Mouse (Mus musculus): Measurements from ENCODE around the gene Gramd4. TPM values are rescaled to one million over a fixed set of nuclear protein-coding genes. Genes with fewer than 3 reads are reported as not detected.

The Gramd4 gene
- polyA plus RNA-seq, 1 experiment = 18.0 TPM

- no peak for TF ChIP-seq CTCF (IDR thresholded peaks at IDR 0.05; ENCODE audit: borderline replicate concordance, insufficient read depth, low read length)
- TF ChIP-seq POLR2A (IDR thresholded peaks at IDR 0.05; ENCODE audit: low read depth, low read length) = no peak
- H3K27ac ChIP-seq (ENCODE audit: insufficient read depth, low read length) = no peak overlapping the region
- peaks cover 13% of the 10 kb centered on the region for H3K4me1 ChIP-seq (ENCODE audit: control insufficient read depth, insufficient read depth, low read length)
- no peak overlapping the region for H3K4me3 ChIP-seq (ENCODE audit: insufficient read depth, low read length)
These were observed 50.5 kb downstream of the Gramd4 start for GRCm38 (mm10) chr15:86107831-86108471.

DNA sequence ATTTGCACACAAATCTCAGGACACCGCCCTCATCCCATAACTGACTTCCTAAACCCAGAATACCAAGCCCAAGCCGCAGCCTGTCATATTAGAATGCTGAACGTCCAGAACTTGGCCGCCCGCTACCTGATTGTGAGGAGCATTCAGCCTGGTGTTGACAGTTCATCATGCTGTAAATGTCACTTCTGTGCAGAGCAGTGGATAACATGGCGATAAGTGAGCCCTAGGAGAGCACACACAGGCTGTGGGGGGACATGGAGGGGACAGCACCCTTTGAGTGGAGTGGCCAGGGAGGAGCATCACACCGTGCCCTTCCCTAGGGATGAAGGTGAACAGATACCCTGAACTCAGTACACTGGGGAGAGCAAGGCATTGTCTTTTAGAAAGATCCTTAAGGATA is 51.8 kb downstream of the Gramd4 start:
- no peak overlapping the region for H3K4me3 ChIP-seq (ENCODE audit: insufficient read depth, low read length)
- TF ChIP-seq CTCF (IDR thresholded peaks at IDR 0.05; ENCODE audit: borderline replicate concordance, insufficient read depth, low read length) (no peak), POLR2A (IDR thresholded peaks at IDR 0.05; ENCODE audit: low read depth, low read length) (no peak)
- H3K4me1 ChIP-seq (ENCODE audit: control insufficient read depth, insufficient read depth, low read length) = peaks cover 17% of the 10 kb centered on the region
- H3K27ac ChIP-seq (ENCODE audit: insufficient read depth, low read length) = no peak overlapping the region

DNA sequence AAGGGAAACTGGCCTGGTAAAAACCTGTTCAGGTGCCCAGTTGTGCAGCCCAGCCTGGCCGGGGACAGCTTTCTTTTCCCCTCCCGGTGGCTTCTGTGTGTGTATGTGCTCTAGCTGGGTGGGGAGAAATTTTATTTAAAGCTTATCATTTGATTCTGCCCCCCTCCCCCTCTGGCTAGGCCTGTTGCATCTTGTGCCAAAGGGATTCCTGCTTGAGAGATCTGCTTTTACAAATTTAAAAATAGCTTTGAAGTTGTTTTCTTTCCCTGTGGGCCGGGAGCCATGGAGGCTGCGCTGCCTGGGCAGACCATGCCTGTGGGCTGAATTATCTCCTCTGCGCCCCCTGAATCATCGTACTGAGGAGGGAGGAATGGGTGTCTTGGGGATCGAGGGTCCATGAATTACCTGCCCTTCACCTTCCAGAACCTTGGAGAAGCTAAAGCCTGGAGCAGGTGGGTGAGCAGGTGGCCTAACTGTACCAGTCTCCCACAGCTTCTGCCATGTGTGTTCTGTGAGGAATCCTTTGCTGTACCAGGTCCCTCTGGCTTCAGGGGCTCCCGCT is 52.2 kb downstream of the Gramd4 start:
- Histone ChIP-seq H3K27ac (ENCODE audit: insufficient read depth, low read length) (no peak overlapping the region), H3K4me3 (ENCODE audit: insufficient read depth, low read length) (no peak overlapping the region), H3K4me1 (ENCODE audit: control insufficient read depth, insufficient read depth, low read length) (peaks cover 17% of the 10 kb centered on the region)
- TF ChIP-seq POLR2A (IDR thresholded peaks at IDR 0.05; ENCODE audit: low read depth, low read length) (no peak), CTCF (IDR thresholded peaks at IDR 0.05; ENCODE audit: borderline replicate concordance, insufficient read depth, low read length) (no peak)

- H3K4me1 ChIP-seq (ENCODE audit: control insufficient read depth, insufficient read depth, low read length) = peaks cover 17% of the 10 kb centered on the region
- TF ChIP-seq CTCF (IDR thresholded peaks at IDR 0.05; ENCODE audit: borderline replicate concordance, insufficient read depth, low read length) (no peak), POLR2A (IDR thresholded peaks at IDR 0.05; ENCODE audit: low read depth, low read length) (no peak)
- H3K27ac ChIP-seq (ENCODE audit: insufficient read depth, low read length) = no peak overlapping the region
- H3K4me3 ChIP-seq (ENCODE audit: insufficient read depth, low read length) = no peak overlapping the region
These were observed 53.0 kb downstream of the Gramd4 start for GRCm38 (mm10) chr15:86110361-86111103.

GRCm38 (mm10) chr15:86112707-86113341 is 55.3 kb downstream of the Gramd4 start:
- TF ChIP-seq CTCF (IDR thresholded peaks at IDR 0.05; ENCODE audit: borderline replicate concordance, insufficient read depth, low read length) (no peak), POLR2A (IDR thresholded peaks at IDR 0.05; ENCODE audit: low read depth, low read length) (no peak)
- Histone ChIP-seq H3K27ac (ENCODE audit: insufficient read depth, low read length) (peak overlapping the region; percentile 62), H3K4me3 (ENCODE audit: insufficient read depth, low read length) (no peak overlapping the region), H3K4me1 (ENCODE audit: control insufficient read depth, insufficient read depth, low read length) (peaks cover 17% of the 10 kb centered on the region)

DNA sequence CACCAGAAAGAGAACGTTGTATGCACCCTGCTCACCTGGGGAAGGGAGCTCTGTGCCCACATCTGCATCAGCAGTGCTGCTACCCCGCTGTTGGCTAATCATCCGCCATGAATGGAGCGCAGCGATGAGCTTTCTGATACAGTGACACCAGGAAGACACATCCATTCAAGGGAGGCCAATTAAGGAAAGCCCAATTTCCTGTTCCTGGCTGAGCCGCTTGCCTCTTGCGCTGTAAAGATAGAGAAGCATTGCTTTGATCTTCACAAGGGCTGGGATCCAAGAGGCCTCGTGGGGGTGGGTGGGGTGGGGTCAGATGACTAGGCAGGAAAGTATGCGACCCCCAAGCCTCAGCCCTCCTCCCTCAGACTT is 55.8 kb downstream of the Gramd4 start:
- TF ChIP-seq POLR2A (IDR thresholded peaks at IDR 0.05; ENCODE audit: low read depth, low read length) (no peak), CTCF (IDR thresholded peaks at IDR 0.05; ENCODE audit: borderline replicate concordance, insufficient read depth, low read length) (no peak)
- H3K4me3 ChIP-seq (ENCODE audit: insufficient read depth, low read length) = no peak overlapping the region
- H3K4me1 ChIP-seq (ENCODE audit: control insufficient read depth, insufficient read depth, low read length) = peaks cover 17% of the 10 kb centered on the region
- H3K27ac ChIP-seq (ENCODE audit: insufficient read depth, low read length) = 0 out of 2 replicates have a peak overlapping the region, but pooled peaks have one; percentile 5

GRCm38 (mm10) chr15:86116421-86116820 is 58.9 kb downstream of the Gramd4 start:
- no peak for TF ChIP-seq POLR2A (IDR thresholded peaks at IDR 0.05; ENCODE audit: low read depth, low read length)
- no peak for TF ChIP-seq CTCF (IDR thresholded peaks at IDR 0.05; ENCODE audit: borderline replicate concordance, insufficient read depth, low read length)
- peaks cover 11% of the 10 kb centered on the region for H3K4me1 ChIP-seq (ENCODE audit: control insufficient read depth, insufficient read depth, low read length)
- no peak overlapping the region for H3K4me3 ChIP-seq (ENCODE audit: insufficient read depth, low read length)
- no peak overlapping the region for H3K27ac ChIP-seq (ENCODE audit: insufficient read depth, low read length)

- TF ChIP-seq POLR2A (IDR thresholded peaks at IDR 0.05; ENCODE audit: low read depth, low read length) (no peak), CTCF (IDR thresholded peaks at IDR 0.05; ENCODE audit: borderline replicate concordance, insufficient read depth, low read length) (no peak)
- Histone ChIP-seq H3K4me1 (ENCODE audit: control insufficient read depth, insufficient read depth, low read length) (peaks cover 10% of the 10 kb centered on the region), H3K4me3 (ENCODE audit: insufficient read depth, low read length) (no peak overlapping the region), H3K27ac (ENCODE audit: insufficient read depth, low read length) (no peak overlapping the region)
These were observed 59.9 kb downstream of the Gramd4 start for GRCm38 (mm10) chr15:86117115-86118100.

GRCm38 (mm10) chr15:86119186-86119585 is 61.7 kb downstream of the Gramd4 start:
- Histone ChIP-seq H3K27ac (ENCODE audit: insufficient read depth, low read length) (no peak overlapping the region), H3K4me3 (ENCODE audit: insufficient read depth, low read length) (no peak overlapping the region), H3K4me1 (ENCODE audit: control insufficient read depth, insufficient read depth, low read length) (no peaks in the 10 kb centered on the region)
- TF ChIP-seq CTCF (IDR thresholded peaks at IDR 0.05; ENCODE audit: borderline replicate concordance, insufficient read depth, low read length) = no peak
- no peak for TF ChIP-seq POLR2A (IDR thresholded peaks at IDR 0.05; ENCODE audit: low read depth, low read length)

All from embryonic fibroblast, embryonic 13.5 days (primary cell).